Mouse (Mus musculus) bone marrow macrophage, adult 2 months (primary cell): ENCODE data around the gene Ssu72.

Source experiments
- CTCF ChIP-seq: IDR thresholded peaks from 2 replicates; pipeline ENCODE4 v1.5.1; 2012; ENCODE audit warnings: low read depth, mild to moderate bottlenecking, low read length, moderate library complexity
- POLR2A ChIP-seq: IDR thresholded peaks from 2 replicates; pipeline ENCODE4 v1.6.1; 2012; ENCODE audit warnings: mild to moderate bottlenecking, low read depth, low read length, borderline replicate concordance

DNA sequence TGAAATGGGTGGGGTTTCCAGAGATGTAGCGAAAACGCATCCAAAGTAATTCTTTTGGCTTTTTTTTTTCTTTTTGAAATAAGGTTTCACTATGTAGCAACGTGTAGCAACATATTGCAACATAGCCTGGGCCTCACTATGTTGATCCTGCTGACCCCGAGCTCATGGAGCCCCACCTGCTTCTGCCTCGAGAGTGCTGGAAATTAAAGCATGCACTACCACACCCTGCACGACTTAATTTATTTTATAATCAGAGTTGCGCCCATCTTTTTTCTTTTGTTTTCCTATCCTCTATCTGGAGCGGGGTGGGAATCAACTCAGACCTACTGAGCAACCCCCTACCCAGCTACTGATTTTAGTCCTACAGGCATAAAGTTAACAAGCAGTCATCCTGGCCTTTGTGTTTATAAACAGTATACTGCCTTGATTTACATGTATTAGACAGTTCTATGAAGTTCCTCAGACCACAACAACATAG, 35.0 kb upstream of the Ssu72 start:
- no peak for TF ChIP-seq CTCF
- no peak for TF ChIP-seq POLR2A
